In genomic region chr10:93950991-93951390, GRCm38 (mm10) we compare ENCODE assay signal across 27 mouse cellular contexts. TPM values are rescaled to one million over a fixed set of nuclear protein-coding genes. Genes with fewer than 3 reads are reported as not detected.
DNase-seq lines count a peak whose midpoint lies in the region; ATAC-seq and TF ChIP-seq lines count a peak whose summit lies in the region.
"Had no signal": no experiment of that assay in that cellular context is flagged by ENCODE, and none has a peak within 500 bp of the region (broad histone marks: within the 10 kb centered on the region; RNA-seq: fewer than 3 reads in every experiment).

No protein-coding gene starts in this region.

- H3K27me3 ChIP-seq in lung, postnatal 0 days (replicated peaks; ENCODE audit: insufficient read depth, low read length): no peaks in the 10 kb centered on the region
- no peaks in the 10 kb centered on the region for H3K27me3 ChIP-seq in intestine, embryonic 15.5 days (replicated peaks)
- no peaks in the 10 kb centered on the region for H3K27me3 ChIP-seq in midbrain, embryonic 13.5 days
- H3K27me3 ChIP-seq: embryonic facial prominence, embryonic 13.5 days; forebrain, embryonic 12.5 days; forebrain, embryonic 15.5 days; heart, embryonic 12.5 days; heart, embryonic 15.5 days had no signal

- 56% methylated on average over 3 of the region's 3 CpGs for WGBS in lung, postnatal 0 days
- WGBS in intestine, embryonic 15.5 days: 89% methylated on average over 3 of the region's 3 CpGs
- 95% methylated on average over 3 of the region's 3 CpGs for WGBS in midbrain, embryonic 13.5 days

- TF ChIP-seq EP300 in lung, postnatal 0 days (IDR thresholded peaks at IDR 0.05): no peak

- peak; percentile 21 for DNase-seq in adipocyte (ENCODE audit: low spot score)
- peak; percentile 55 for DNase-seq in lung, postnatal 0 days (ENCODE audit: low spot score)
- peak; percentile 73 for DNase-seq in lung, postnatal 25 days (ENCODE audit: low spot score)
- DNase-seq: adrenal gland, postnatal 10 days; adrenal gland, postnatal 36 days; cerebellum, adult 2 months; cerebellum, adult 9-11 months; cerebellum, postnatal 36 days; embryo, embryonic 11 days; gastrocnemius, postnatal 25 days; heart, adult 18-20 months; heart, postnatal 10 days; heart, postnatal 4 days had no signal

- no peaks in the 10 kb centered on the region for H3K36me3 ChIP-seq in lung, postnatal 0 days (ENCODE audit: insufficient read depth, low read length)
- H3K36me3 ChIP-seq in intestine, embryonic 15.5 days: no peaks in the 10 kb centered on the region
- no peaks in the 10 kb centered on the region for H3K36me3 ChIP-seq in midbrain, embryonic 13.5 days
- H3K36me3 ChIP-seq: embryonic facial prominence, embryonic 10.5 days; embryonic facial prominence, embryonic 13.5 days; forebrain, embryonic 12.5 days; forebrain, embryonic 15.5 days; heart, embryonic 12.5 days; heart, embryonic 15.5 days had no signal

- H3K4me3 ChIP-seq in lung, postnatal 0 days (ENCODE audit: low read depth, low read length): no peak overlapping the region
- H3K4me3 ChIP-seq in intestine, embryonic 15.5 days (replicated peaks): no peak overlapping the region
- H3K4me3 ChIP-seq in midbrain, embryonic 13.5 days (replicated peaks): no peak overlapping the region
- H3K4me3 ChIP-seq: embryonic facial prominence, embryonic 10.5 days; embryonic facial prominence, embryonic 13.5 days; erythroblast, embryonic 14.5 days; forebrain, embryonic 12.5 days; forebrain, embryonic 15.5 days; heart, embryonic 12.5 days; heart, embryonic 15.5 days had no signal

- TF ChIP-seq CTCF in lung, postnatal 0 days (IDR thresholded peaks at IDR 0.05): no peak

- H3K9ac ChIP-seq in lung, postnatal 0 days (replicated peaks; ENCODE audit: low read depth): no peak overlapping the region
- no peak overlapping the region for H3K9ac ChIP-seq in intestine, embryonic 15.5 days
- H3K9ac ChIP-seq in midbrain, embryonic 13.5 days (replicated peaks): no peak overlapping the region
- H3K9ac ChIP-seq: embryonic facial prominence, embryonic 13.5 days; forebrain, embryonic 12.5 days; forebrain, embryonic 15.5 days; heart, embryonic 12.5 days; heart, embryonic 15.5 days; hindbrain, embryonic 14.5 days had no signal

- no peak overlapping the region for H3K4me2 ChIP-seq in lung, postnatal 0 days (replicated peaks; ENCODE audit: low read depth, low read length)
- H3K4me2 ChIP-seq in intestine, embryonic 15.5 days (replicated peaks): no peak overlapping the region
- H3K4me2 ChIP-seq in midbrain, embryonic 13.5 days (replicated peaks): no peak overlapping the region
- H3K4me2 ChIP-seq: embryonic facial prominence, embryonic 13.5 days; forebrain, embryonic 12.5 days; forebrain, embryonic 15.5 days; heart, embryonic 12.5 days; heart, embryonic 15.5 days; hindbrain, embryonic 14.5 days had no signal

- no peak overlapping the region for H3K27ac ChIP-seq in lung, postnatal 0 days (ENCODE audit: low read length)
- H3K27ac ChIP-seq in intestine, embryonic 15.5 days: no peak overlapping the region
- H3K27ac ChIP-seq in midbrain, embryonic 13.5 days: no peak overlapping the region
- H3K27ac ChIP-seq: embryonic facial prominence, embryonic 10.5 days; embryonic facial prominence, embryonic 13.5 days; forebrain, embryonic 12.5 days; forebrain, embryonic 15.5 days; heart, embryonic 15.5 days; hindbrain, embryonic 14.5 days; hindbrain, postnatal 0 days had no signal

- peak; percentile 49; the same call in 1 of the 2 replicates for ATAC-seq in lung, postnatal 0 days
- ATAC-seq in intestine, embryonic 15.5 days: no peak
- no peak for ATAC-seq in monocyte, adult 5-6 weeks (replicated peaks; ENCODE audit: insufficient number of reproducible peaks, low FRiP score, low TSS enrichment, poor library complexity, severe bottlenecking)
- ATAC-seq in midbrain, embryonic 13.5 days: no peak
- ATAC-seq: activated CD4-positive, CD25-positive, alpha-beta regulatory T cell, adult 4 months; CD4-positive, CD25-positive, alpha-beta regulatory T cell, adult 4 months; forebrain, embryonic 15.5 days; hindbrain, postnatal 0 days had no signal

- H3K9me3 ChIP-seq in lung, postnatal 0 days (ENCODE audit: low read length): no peaks in the 10 kb centered on the region
- H3K9me3 ChIP-seq in intestine, embryonic 15.5 days: no peaks in the 10 kb centered on the region
- no peaks in the 10 kb centered on the region for H3K9me3 ChIP-seq in midbrain, embryonic 13.5 days
- H3K9me3 ChIP-seq: embryonic facial prominence, embryonic 10.5 days; embryonic facial prominence, embryonic 13.5 days; forebrain, embryonic 12.5 days; forebrain, embryonic 15.5 days; heart, embryonic 12.5 days; heart, embryonic 15.5 days had no signal

- H3K4me1 ChIP-seq in lung, postnatal 0 days (ENCODE audit: insufficient read depth, low read depth, low read length): peaks cover 4% of the 10 kb centered on the region; the same call in 1 of the 2 replicates
- 0 out of 2 replicates have a peak, but pooled peaks cover 2% of the 10 kb centered on the region for H3K4me1 ChIP-seq in intestine, embryonic 15.5 days (replicated peaks)
- H3K4me1 ChIP-seq in midbrain, embryonic 13.5 days (replicated peaks): no peaks in the 10 kb centered on the region
- H3K4me1 ChIP-seq: embryonic facial prominence, embryonic 10.5 days; embryonic facial prominence, embryonic 13.5 days; forebrain, embryonic 12.5 days; forebrain, embryonic 15.5 days had no signal

RNA-seq across cellular contexts. Expression of gene Metap2, which starts 54.1 kb away (rescaled TPM):
- polyA plus RNA-seq in lung, postnatal 0 days (2015; fragmentation: Nextera tagmentation; extraction: Ambion mirVana): 135 and 137 TPM in 2 replicates
- 171 and 194 TPM in 2 replicates for polyA plus RNA-seq in intestine, embryonic 15.5 days (2015; fragmentation: Nextera tagmentation; extraction: Ambion mirVana)
- total RNA-seq in monocyte, adult 5-6 weeks (2017): 120 to 140 TPM (median 133 TPM) in 3 replicates
- 176 and 179 TPM in 2 replicates for polyA plus RNA-seq in midbrain, embryonic 13.5 days (2015; fragmentation: Nextera tagmentation; extraction: Ambion mirVana)

Comparison
In these comparisons a context has a peak if more than half of its experiments do, and no peak if none do; other contexts are left out.
1. DNase-seq: peak in every context shown above with its lines; median percentile 73 in lung, postnatal 25 days; 55 in lung, postnatal 0 days; 21 in adipocyte.